Mouse (Mus musculus): Measurements from ENCODE around the gene Ctr9. TPM values are rescaled to one million over a fixed set of nuclear protein-coding genes. Genes with fewer than 3 reads are reported as not detected.

Gene Ctr9
- polyA plus RNA-seq, 1 experiment from 2014 or later: 87.5 TPM

GRCm38 (mm10) chr7:111004136-111004840 is 24.5 kb upstream of the Ctr9 start:
- Histone ChIP-seq H3K36me3 (replicated peaks) (no peaks in the 10 kb centered on the region), H3K27ac (replicated peaks) (no peak overlapping the region), H3K4me3 (no peak overlapping the region), H3K9me3 (no peaks in the 10 kb centered on the region), H3K27me3 (replicated peaks; ENCODE audit: low read depth, poor library complexity, severe bottlenecking) (no peaks in the 10 kb centered on the region), H3K4me1 (no peaks in the 10 kb centered on the region)
- WGBS: 88% methylated on average over 3 of the region's 3 CpGs
- no peak for DNase-seq (ENCODE audit: low spot score)

GRCm38 (mm10) chr7:111014039-111014605 is 14.6 kb upstream of the Ctr9 start:
- no peak overlapping the region for H3K4me3 ChIP-seq
- 84% methylated on average over 7 of the region's 7 CpGs for WGBS
- H3K36me3 ChIP-seq (replicated peaks): no peaks in the 10 kb centered on the region
- DNase-seq (ENCODE audit: low spot score): no peak
- no peaks in the 10 kb centered on the region for H3K27me3 ChIP-seq (replicated peaks; ENCODE audit: low read depth, poor library complexity, severe bottlenecking)
- no peak overlapping the region for H3K27ac ChIP-seq (replicated peaks)
- H3K9me3 ChIP-seq: no peaks in the 10 kb centered on the region
- H3K4me1 ChIP-seq: no peaks in the 10 kb centered on the region

- Histone ChIP-seq H3K4me1 (no peaks in the 10 kb centered on the region), H3K27ac (replicated peaks) (no peak overlapping the region), H3K36me3 (replicated peaks) (no peaks in the 10 kb centered on the region), H3K4me3 (no peak overlapping the region), H3K9me3 (no peaks in the 10 kb centered on the region), H3K27me3 (replicated peaks; ENCODE audit: low read depth, poor library complexity, severe bottlenecking) (no peaks in the 10 kb centered on the region)
- 36% methylated on average over 5 of the region's 5 CpGs for WGBS
- peak; percentile 91 for DNase-seq (ENCODE audit: low spot score)
These were observed 13.9 kb upstream of the Ctr9 start for GRCm38 (mm10) chr7:111014893-111015292.

- Histone ChIP-seq H3K4me3 (no peak overlapping the region), H3K9me3 (no peaks in the 10 kb centered on the region), H3K4me1 (no peaks in the 10 kb centered on the region), H3K27ac (replicated peaks) (no peak overlapping the region), H3K27me3 (replicated peaks; ENCODE audit: low read depth, poor library complexity, severe bottlenecking) (no peaks in the 10 kb centered on the region), H3K36me3 (replicated peaks) (no peaks in the 10 kb centered on the region)
- 71% methylated on average over 5 of the region's 5 CpGs for WGBS
- no peak for DNase-seq (ENCODE audit: low spot score)
These were observed 13.0 kb upstream of the Ctr9 start for GRCm38 (mm10) chr7:111015731-111016130.

GRCm38 (mm10) chr7:111016921-111017320 is 11.8 kb upstream of the Ctr9 start:
- Histone ChIP-seq H3K9me3 (no peaks in the 10 kb centered on the region), H3K27ac (replicated peaks) (no peak overlapping the region), H3K36me3 (replicated peaks) (no peaks in the 10 kb centered on the region), H3K27me3 (replicated peaks; ENCODE audit: low read depth, poor library complexity, severe bottlenecking) (no peaks in the 10 kb centered on the region), H3K4me1 (no peaks in the 10 kb centered on the region), H3K4me3 (no peak overlapping the region)
- 78% methylated on average over 3 of the region's 3 CpGs for WGBS
- no peak for DNase-seq (ENCODE audit: low spot score)

- Histone ChIP-seq H3K9me3 (no peaks in the 10 kb centered on the region), H3K36me3 (replicated peaks) (no peaks in the 10 kb centered on the region), H3K27me3 (replicated peaks; ENCODE audit: low read depth, poor library complexity, severe bottlenecking) (no peaks in the 10 kb centered on the region), H3K27ac (replicated peaks) (no peak overlapping the region), H3K4me3 (no peak overlapping the region), H3K4me1 (peaks cover 14% of the 10 kb centered on the region)
- 81% methylated on average over 4 of the region's 4 CpGs for WGBS
- DNase-seq (ENCODE audit: low spot score): no peak
These were observed 7.9 kb upstream of the Ctr9 start for GRCm38 (mm10) chr7:111020814-111021213.

GRCm38 (mm10) chr7:111024068-111024594 is 4.6 kb upstream of the Ctr9 start:
- Histone ChIP-seq H3K27me3 (replicated peaks; ENCODE audit: low read depth, poor library complexity, severe bottlenecking) (no peaks in the 10 kb centered on the region), H3K27ac (replicated peaks) (no peak overlapping the region; the same call in 1 of the 2 replicates), H3K36me3 (replicated peaks) (no peaks in the 10 kb centered on the region), H3K4me1 (peaks cover 14% of the 10 kb centered on the region), H3K9me3 (no peaks in the 10 kb centered on the region), H3K4me3 (no peak overlapping the region)
- DNase-seq (ENCODE audit: low spot score): peak; percentile 26
- WGBS: 19% methylated on average over 8 of the region's 8 CpGs

GRCm38 (mm10) chr7:111024912-111025311 is 3.8 kb upstream of the Ctr9 start:
- Histone ChIP-seq H3K36me3 (replicated peaks) (no peaks in the 10 kb centered on the region), H3K27ac (replicated peaks) (no peak overlapping the region), H3K27me3 (replicated peaks; ENCODE audit: low read depth, poor library complexity, severe bottlenecking) (no peaks in the 10 kb centered on the region), H3K9me3 (no peaks in the 10 kb centered on the region), H3K4me3 (no peak overlapping the region), H3K4me1 (peaks cover 22% of the 10 kb centered on the region)
- 60% methylated on average over 4 of the region's 4 CpGs for WGBS
- no peak for DNase-seq (ENCODE audit: low spot score)

GRCm38 (mm10) chr7:111029046-111029553 is 349 bp downstream of the Ctr9 start:
- no peak for DNase-seq (ENCODE audit: low spot score)
- Histone ChIP-seq H3K4me3 (peak overlapping the region; percentile 82), H3K36me3 (replicated peaks) (peaks cover 41% of the 10 kb centered on the region), H3K27ac (replicated peaks) (peak overlapping the region; percentile 94), H3K9me3 (no peaks in the 10 kb centered on the region), H3K4me1 (peaks cover 22% of the 10 kb centered on the region), H3K27me3 (replicated peaks; ENCODE audit: low read depth, poor library complexity, severe bottlenecking) (no peaks in the 10 kb centered on the region)
- under 1% methylated on average over 29 of the region's 29 CpGs for WGBS

- WGBS: 87% methylated on average over 5 of the region's 5 CpGs
- Histone ChIP-seq H3K36me3 (replicated peaks) (peaks cover 100% of the 10 kb centered on the region), H3K27me3 (replicated peaks; ENCODE audit: low read depth, poor library complexity, severe bottlenecking) (no peaks in the 10 kb centered on the region)
These were observed 20.2 kb downstream of the Ctr9 start for GRCm38 (mm10) chr7:111048920-111049319.

GRCm38 (mm10) chr7:111049652-111050421 is 21.1 kb downstream of the Ctr9 start:
- no peaks in the 10 kb centered on the region for H3K27me3 ChIP-seq (replicated peaks; ENCODE audit: low read depth, poor library complexity, severe bottlenecking)
- WGBS: 74% methylated on average over 6 of the region's 6 CpGs

More at GRCm38 (mm10) chr7:111048920-111049319, 20.2 kb downstream of the Ctr9 start:
- no peak for DNase-seq (ENCODE audit: low spot score)
- H3K4me3 ChIP-seq: no peak overlapping the region
- no peaks in the 10 kb centered on the region for H3K4me1 ChIP-seq
- H3K9me3 ChIP-seq: no peaks in the 10 kb centered on the region
- no peak overlapping the region for H3K27ac ChIP-seq (replicated peaks)

GRCm38 (mm10) chr7:111055221-111055620 is 26.5 kb downstream of the Ctr9 start:
- H3K4me1 ChIP-seq: peaks cover 8% of the 10 kb centered on the region
- no peaks in the 10 kb centered on the region for H3K27me3 ChIP-seq (replicated peaks; ENCODE audit: low read depth, poor library complexity, severe bottlenecking)
- H3K4me3 ChIP-seq: no peak overlapping the region
- 92% methylated on average over 19 of the region's 19 CpGs for WGBS
- DNase-seq (ENCODE audit: low spot score): no peak
- no peaks in the 10 kb centered on the region for H3K9me3 ChIP-seq
- no peak overlapping the region for H3K27ac ChIP-seq (replicated peaks)
- peaks cover 77% of the 10 kb centered on the region for H3K36me3 ChIP-seq (replicated peaks)

More at GRCm38 (mm10) chr7:111049652-111050421, 21.1 kb downstream of the Ctr9 start:
- no peaks in the 10 kb centered on the region for H3K4me1 ChIP-seq
- H3K27ac ChIP-seq (replicated peaks): no peak overlapping the region
- H3K4me3 ChIP-seq: no peak overlapping the region
- peak; percentile 58 for DNase-seq (ENCODE audit: low spot score)
- peaks cover 100% of the 10 kb centered on the region for H3K36me3 ChIP-seq (replicated peaks)
- no peaks in the 10 kb centered on the region for H3K9me3 ChIP-seq
